Mouse (Mus musculus): Measurements from ENCODE around the gene Tnnt2. TPM values are rescaled to one million over a fixed set of nuclear protein-coding genes. Genes with fewer than 3 reads are reported as not detected.

Tnnt2 gene
- polyA plus RNA-seq, 1 experiment from 2014 or later: 2.5 TPM

DNA sequence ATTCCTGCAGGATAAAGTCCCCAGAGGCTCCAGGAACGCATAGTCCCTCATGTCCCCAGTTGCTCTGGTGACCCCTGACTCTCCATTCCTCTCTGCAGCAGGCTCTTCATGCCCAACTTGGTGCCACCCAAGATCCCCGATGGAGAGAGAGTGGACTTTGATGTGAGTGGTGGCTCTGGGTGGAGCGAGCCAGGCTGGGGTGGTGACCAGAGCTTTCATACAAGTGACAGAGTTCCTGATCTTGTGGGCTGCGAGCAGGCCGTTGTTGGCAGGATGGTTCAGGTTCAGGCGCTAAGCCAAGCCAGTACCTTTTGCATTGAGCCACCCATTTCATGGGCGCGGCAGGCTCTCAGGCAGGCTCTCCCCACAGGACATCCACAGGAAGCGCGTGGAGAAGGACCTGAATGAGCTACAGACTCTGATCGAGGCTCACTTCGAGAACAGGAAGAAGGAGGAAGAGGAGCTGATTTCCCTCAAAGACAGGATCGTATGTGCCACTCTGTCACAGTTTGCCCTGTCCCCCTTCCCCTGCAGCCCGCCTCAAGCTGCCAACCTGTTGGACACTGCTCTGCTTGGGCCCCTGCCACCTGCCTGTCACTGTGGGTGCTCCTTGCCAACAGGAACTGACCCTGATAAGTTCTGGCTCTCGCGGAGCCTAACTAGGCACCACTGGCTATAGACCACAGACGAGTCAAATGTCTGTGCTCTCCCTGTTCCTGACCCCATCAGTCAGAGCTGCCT is 11.6 kb downstream of the Tnnt2 start:
- Histone ChIP-seq H3K27ac (replicated peaks) (no peak overlapping the region), H3K9me3 (no peaks in the 10 kb centered on the region), H3K36me3 (no peaks in the 10 kb centered on the region), H3K4me2 (replicated peaks) (no peak overlapping the region), H3K27me3 (peaks cover 4% of the 10 kb centered on the region; the same call in 1 of the 2 replicates), H3K9ac (replicated peaks) (no peak overlapping the region), H3K4me3 (no peak overlapping the region), H3K4me1 (peaks cover 17% of the 10 kb centered on the region)
- WGBS: 86% methylated on average over 17 of the region's 17 CpGs
- ATAC-seq (ENCODE audit: low FRiP score, low read depth): no peak

- Histone ChIP-seq H3K9me3 (no peaks in the 10 kb centered on the region), H3K9ac (replicated peaks) (no peak overlapping the region), H3K27me3 (peaks cover 4% of the 10 kb centered on the region; the same call in 1 of the 2 replicates), H3K4me3 (no peak overlapping the region), H3K4me2 (replicated peaks) (no peak overlapping the region), H3K4me1 (peaks cover 21% of the 10 kb centered on the region), H3K27ac (replicated peaks) (no peak overlapping the region), H3K36me3 (no peaks in the 10 kb centered on the region)
- 69% methylated on average over 12 of the region's 12 CpGs for whole genome bisulfite sequencing
- no peak for ATAC-seq (ENCODE audit: low FRiP score, low read depth)
Measured at GRCm38 (mm10) chr1:135850722-135851512, 14.8 kb downstream of the Tnnt2 start.

DNA sequence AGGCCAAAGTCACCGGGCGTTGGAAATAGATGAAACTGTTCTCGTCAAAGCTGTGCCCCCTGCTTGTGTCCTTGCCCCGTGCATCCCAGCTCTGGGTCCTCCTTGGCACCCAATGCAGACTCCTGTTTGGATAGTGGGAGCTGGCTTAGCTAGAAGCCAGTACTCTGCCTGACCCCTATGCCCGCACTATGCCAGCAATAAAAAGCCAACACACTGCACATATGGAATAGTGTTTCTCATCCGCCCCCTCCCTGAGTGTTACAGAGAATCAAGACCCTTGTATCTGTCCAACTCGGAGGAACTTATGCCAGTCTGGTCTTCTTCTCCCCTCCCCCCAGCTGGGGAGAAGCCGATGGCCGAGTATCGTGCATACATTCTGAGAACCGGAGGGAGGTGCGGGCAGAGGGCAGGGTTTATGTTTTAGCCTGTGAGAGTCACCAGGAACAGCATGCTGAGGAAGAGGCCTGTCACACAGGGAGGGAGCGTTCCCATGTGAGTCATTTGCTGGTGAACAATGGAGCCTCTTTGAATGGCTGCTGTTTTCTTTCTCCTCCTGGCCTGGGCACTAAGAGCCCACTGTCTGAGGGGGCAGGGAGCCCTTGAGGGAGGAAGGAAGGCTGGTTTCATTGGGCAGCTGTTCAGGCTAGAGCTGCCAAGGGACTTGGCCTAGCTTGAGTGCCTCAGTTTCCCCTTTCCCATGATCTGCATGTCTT is 16.0 kb downstream of the Tnnt2 start:
- 50% methylated on average over 13 of the region's 13 CpGs for WGBS
- H3K4me2 ChIP-seq (replicated peaks): 0 out of 2 replicates have a peak overlapping the region, but pooled peaks have one; percentile 17
- peak; percentile 77; the same call in 1 of the 2 replicates for ATAC-seq (ENCODE audit: low FRiP score, low read depth)
- H3K4me3 ChIP-seq: no peak overlapping the region
- peaks cover 4% of the 10 kb centered on the region; the same call in 1 of the 2 replicates for H3K27me3 ChIP-seq
- no peaks in the 10 kb centered on the region for H3K9me3 ChIP-seq
- H3K36me3 ChIP-seq: no peaks in the 10 kb centered on the region
- H3K27ac ChIP-seq (replicated peaks): peak overlapping the region; percentile 7; the same call in 1 of the 2 replicates
- H3K4me1 ChIP-seq: peaks cover 21% of the 10 kb centered on the region
- no peak overlapping the region for H3K9ac ChIP-seq (replicated peaks)

DNA sequence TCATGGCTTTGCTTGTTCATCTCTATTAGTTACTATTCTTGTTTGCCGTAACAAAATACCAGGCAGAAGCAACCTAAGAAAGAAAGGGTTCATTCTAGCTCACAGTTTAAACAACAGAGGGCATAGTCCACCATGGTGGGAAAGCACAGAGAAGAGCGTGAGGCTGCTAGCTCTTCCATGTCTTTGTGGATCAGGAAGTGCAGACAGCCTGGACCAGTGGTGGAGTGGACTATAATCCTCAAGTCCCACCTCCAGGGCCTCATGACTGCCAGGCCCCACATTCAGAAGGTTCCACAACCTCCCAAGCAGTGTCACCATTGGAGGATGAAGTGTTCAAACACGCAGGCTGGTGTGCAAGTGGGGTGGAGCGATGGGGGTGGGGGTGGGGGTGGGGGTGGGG is 17.0 kb downstream of the Tnnt2 start:
- WGBS: 91% methylated on average over 4 of the region's 4 CpGs
- ATAC-seq (ENCODE audit: low FRiP score, low read depth): no peak

DNA sequence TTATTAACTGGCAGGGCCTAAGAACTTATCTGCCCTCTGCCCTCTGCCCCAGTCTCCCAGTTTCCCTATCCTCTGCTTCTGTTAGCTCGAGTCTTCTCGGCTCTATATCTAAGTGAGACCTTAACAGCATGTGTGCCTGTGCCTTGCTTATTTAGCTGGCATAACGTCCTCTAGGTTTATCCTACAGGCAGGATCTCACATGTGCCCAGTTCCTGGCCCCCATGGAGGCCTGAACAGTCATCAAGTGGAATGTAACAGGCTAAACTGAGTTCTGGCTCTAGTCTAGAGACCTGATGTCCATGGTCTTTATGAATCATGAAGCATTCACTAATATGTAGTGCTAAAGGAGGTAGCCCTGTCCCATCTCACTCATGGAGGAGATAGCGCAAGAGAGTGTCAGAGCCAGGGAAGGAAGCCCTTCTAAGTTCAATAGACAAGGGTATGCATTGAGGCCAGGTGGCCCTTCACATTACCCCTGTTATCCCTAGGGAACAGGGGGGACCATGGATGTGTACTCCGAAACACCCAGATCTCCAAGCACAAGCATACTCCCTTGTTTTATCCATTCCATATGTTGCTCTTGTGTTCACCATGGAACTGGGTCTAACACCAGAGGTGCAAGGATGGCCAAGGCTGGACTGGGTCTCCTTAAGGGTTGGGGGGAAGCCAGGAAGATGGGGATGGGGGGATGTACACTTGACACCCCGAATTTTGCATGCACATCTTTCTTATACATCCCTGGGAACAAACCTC is 18.6 kb downstream of the Tnnt2 start:
- no peak overlapping the region for H3K4me3 ChIP-seq
- H3K27ac ChIP-seq (replicated peaks): no peak overlapping the region
- H3K4me1 ChIP-seq: peaks cover 18% of the 10 kb centered on the region
- 91% methylated on average over 6 of the region's 6 CpGs for WGBS
- no peaks in the 10 kb centered on the region for H3K36me3 ChIP-seq
- no peak for ATAC-seq (ENCODE audit: low FRiP score, low read depth)
- no peaks in the 10 kb centered on the region for H3K9me3 ChIP-seq
- H3K27me3 ChIP-seq: peaks cover 4% of the 10 kb centered on the region; the same call in 1 of the 2 replicates
- H3K9ac ChIP-seq (replicated peaks): no peak overlapping the region
- no peak overlapping the region for H3K4me2 ChIP-seq (replicated peaks)

More for the DNA sequence above, 17.0 kb downstream of the Tnnt2 start:
- Histone ChIP-seq H3K36me3 (no peaks in the 10 kb centered on the region), H3K4me3 (no peak overlapping the region), H3K4me2 (replicated peaks) (no peak overlapping the region), H3K9me3 (no peaks in the 10 kb centered on the region), H3K9ac (replicated peaks) (no peak overlapping the region), H3K27me3 (peaks cover 4% of the 10 kb centered on the region; the same call in 1 of the 2 replicates), H3K4me1 (peaks cover 21% of the 10 kb centered on the region), H3K27ac (replicated peaks) (no peak overlapping the region)

GRCm38 (mm10) chr1:135855344-135855687 is 19.2 kb downstream of the Tnnt2 start:
- WGBS: 94% methylated on average over 1 of the region's 1 CpGs
- H3K27me3 ChIP-seq: peaks cover 4% of the 10 kb centered on the region; the same call in 1 of the 2 replicates
- no peak overlapping the region for H3K4me3 ChIP-seq
- H3K36me3 ChIP-seq: no peaks in the 10 kb centered on the region
- no peak overlapping the region for H3K9ac ChIP-seq (replicated peaks)
- H3K27ac ChIP-seq (replicated peaks): no peak overlapping the region
- ATAC-seq (ENCODE audit: low FRiP score, low read depth): no peak
- H3K4me1 ChIP-seq: peaks cover 18% of the 10 kb centered on the region
- no peaks in the 10 kb centered on the region for H3K9me3 ChIP-seq
- H3K4me2 ChIP-seq (replicated peaks): no peak overlapping the region

- Histone ChIP-seq H3K9me3 (no peaks in the 10 kb centered on the region), H3K36me3 (no peaks in the 10 kb centered on the region), H3K27me3 (peaks cover 1% of the 10 kb centered on the region; the same call in 1 of the 2 replicates), H3K9ac (replicated peaks) (no peak overlapping the region), H3K4me1 (peaks cover 18% of the 10 kb centered on the region), H3K27ac (replicated peaks) (no peak overlapping the region), H3K4me3 (no peak overlapping the region), H3K4me2 (replicated peaks) (no peak overlapping the region)
- ATAC-seq (ENCODE audit: low FRiP score, low read depth): no peak
- WGBS: 61% methylated on average over 4 of the region's 4 CpGs
Measured at GRCm38 (mm10) chr1:135856070-135856469, 19.9 kb downstream of the Tnnt2 start.

- Histone ChIP-seq H3K4me3 (no peak overlapping the region), H3K4me1 (peaks cover 9% of the 10 kb centered on the region), H3K27me3 (no peaks in the 10 kb centered on the region), H3K9ac (replicated peaks) (no peak overlapping the region), H3K27ac (replicated peaks) (no peak overlapping the region), H3K36me3 (no peaks in the 10 kb centered on the region), H3K4me2 (replicated peaks) (no peak overlapping the region), H3K9me3 (no peaks in the 10 kb centered on the region)
- no peak for ATAC-seq (ENCODE audit: low FRiP score, low read depth)
- 72% methylated on average over 11 of the region's 11 CpGs for WGBS
Measured at GRCm38 (mm10) chr1:135857137-135857775, 21.1 kb downstream of the Tnnt2 start.

DNA sequence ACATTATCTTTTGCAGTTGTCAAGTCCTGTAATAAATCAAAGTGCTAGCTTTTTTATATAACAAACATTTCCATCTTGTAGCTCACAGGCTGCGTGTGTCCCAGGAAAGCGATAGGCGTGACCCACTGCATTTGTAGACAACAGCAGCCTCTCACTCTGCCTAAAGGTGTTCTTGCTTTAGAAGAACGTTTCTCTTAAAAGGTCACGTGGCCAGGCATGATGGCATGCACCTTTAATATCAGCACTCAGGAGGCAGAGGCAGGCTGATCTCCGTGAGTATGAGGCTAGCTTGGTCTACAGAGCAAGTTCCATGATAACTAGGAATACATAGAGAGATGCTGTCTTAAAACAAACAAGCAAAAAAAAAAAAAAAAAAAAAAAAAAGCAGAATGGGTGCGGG is 22.4 kb downstream of the Tnnt2 start:
- H3K4me2 ChIP-seq (replicated peaks): no peak overlapping the region
- no peak overlapping the region for H3K27ac ChIP-seq (replicated peaks)
- H3K9me3 ChIP-seq: no peaks in the 10 kb centered on the region
- no peak for ATAC-seq (ENCODE audit: low FRiP score, low read depth)
- no peak overlapping the region for H3K4me3 ChIP-seq
- no peaks in the 10 kb centered on the region for H3K27me3 ChIP-seq
- no peaks in the 10 kb centered on the region for H3K36me3 ChIP-seq
- no peaks in the 10 kb centered on the region for H3K4me1 ChIP-seq
- H3K9ac ChIP-seq (replicated peaks): no peak overlapping the region
- WGBS: 91% methylated on average over 7 of the region's 7 CpGs

- Histone ChIP-seq H3K27me3 (0 out of 2 replicates have a peak, but pooled peaks cover 5% of the 10 kb centered on the region), H3K4me1 (no peaks in the 10 kb centered on the region), H3K9me3 (no peaks in the 10 kb centered on the region), H3K27ac (replicated peaks) (no peak overlapping the region), H3K9ac (replicated peaks) (no peak overlapping the region), H3K4me2 (replicated peaks) (no peak overlapping the region), H3K36me3 (no peaks in the 10 kb centered on the region), H3K4me3 (no peak overlapping the region)
- ATAC-seq (ENCODE audit: low FRiP score, low read depth): no peak
- 80% methylated on average over 5 of the region's 5 CpGs for WGBS
Measured at GRCm38 (mm10) chr1:135861091-135861490, 24.9 kb downstream of the Tnnt2 start.

- Histone ChIP-seq H3K9me3 (no peaks in the 10 kb centered on the region), H3K36me3 (no peaks in the 10 kb centered on the region), H3K4me2 (replicated peaks) (no peak overlapping the region), H3K9ac (replicated peaks) (no peak overlapping the region), H3K27me3 (0 out of 2 replicates have a peak, but pooled peaks cover 8% of the 10 kb centered on the region), H3K27ac (replicated peaks) (no peak overlapping the region), H3K4me3 (no peak overlapping the region), H3K4me1 (no peaks in the 10 kb centered on the region)
- WGBS: 74% methylated on average over 9 of the region's 9 CpGs
- no peak for ATAC-seq (ENCODE audit: low FRiP score, low read depth)
Measured at GRCm38 (mm10) chr1:135861980-135862552, 25.9 kb downstream of the Tnnt2 start.

Data from midbrain, embryonic 12.5 days (tissue).